Mouse (Mus musculus) A20 (cell line): ENCODE data around the gene Defa36.
"Not testable (repeated sequence)": the region's sequence is repeated elsewhere in the genome, so short reads cannot be mapped to it uniquely, and the experiment has no call there.

Source experiments
- DNase-seq: peaks from one replicate; pipeline ENCODE4 v3.0.0-alpha.2; 2011; ENCODE audit warnings: low read depth, low spot score

Gene Defa36

GRCm38 (mm10) chr8:21427111-21427510 lies at the start of gene Defa36:
Defa36 (plus strand) TSS chr8:21427411.
- not testable (repeated sequence) for DNase-seq

- not testable (repeated sequence) for DNase-seq
These were observed 49.0 kb upstream of the Defa36 start, which contains the start of gene Defa2 for GRCm38 (mm10) chr8:21378215-21378614. Defa2 (plus strand) TSS chr8:21378515.

- not testable (repeated sequence) for DNase-seq
These were observed 35.7 kb upstream of the Defa36 start, which contains the start of gene Defa33 for GRCm38 (mm10) chr8:21391511-21391910. Defa33 (plus strand) TSS chr8:21391811.

GRCm38 (mm10) chr8:21456460-21456859 lies 29.2 kb downstream of the Defa36 start, which contains the start of gene Gm7849:
Gm7849 (minus strand) TSS chr8:21456560.
- not testable (repeated sequence) for DNase-seq
